Mouse (Mus musculus) kidney, postnatal 4 days (tissue): Measurements from ENCODE around the gene Tekt5.

ENCODE experiments used
- DNase-seq, 2 experiments: peaks; one replicate each; pipeline ENCODE4 v3.0.0; 2021; ENCODE audit warnings: mixed read lengths in 2 of 2

The Tekt5 gene

DNA sequence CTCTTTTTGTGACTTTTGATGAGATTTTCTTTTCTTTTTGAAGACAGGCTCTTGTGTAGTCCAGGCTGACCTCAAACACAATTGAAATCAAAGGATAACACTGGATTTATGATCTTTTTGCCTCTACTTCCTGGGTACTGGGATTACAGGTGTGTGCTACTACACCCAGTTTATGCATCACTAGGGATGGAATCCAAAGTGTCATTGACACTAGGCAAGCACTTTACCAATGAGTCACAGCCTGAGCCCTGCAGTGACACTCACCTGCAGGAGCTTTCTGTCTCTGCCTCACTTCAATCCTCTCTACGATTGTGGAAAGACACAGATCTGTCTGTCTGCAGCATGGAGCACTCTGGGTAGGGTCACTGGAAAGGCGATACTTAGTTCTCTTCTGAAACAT is 59.3 kb downstream of the Tekt5 start:
- DNase-seq: no peak

DNA sequence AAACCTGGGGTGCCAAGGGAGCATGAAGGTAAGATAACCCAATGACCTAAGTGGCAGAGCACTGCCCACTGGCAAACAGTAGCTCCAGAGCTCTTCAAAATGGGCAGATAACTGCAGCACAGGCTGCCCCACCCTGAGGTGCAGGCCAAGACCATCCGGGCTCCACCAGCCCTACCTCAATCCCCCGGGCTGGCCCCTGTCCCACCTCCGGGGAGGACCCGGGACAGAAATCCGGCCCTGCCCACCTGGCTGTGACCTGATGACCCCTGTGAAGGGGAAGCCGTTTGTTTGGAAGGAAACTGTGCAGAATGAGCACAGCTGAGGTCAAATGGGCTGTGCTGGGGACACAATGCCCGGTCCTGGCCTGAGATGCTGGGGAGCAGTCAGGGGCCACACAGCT is 62.6 kb downstream of the Tekt5 start:
- DNase-seq: no peak

DNA sequence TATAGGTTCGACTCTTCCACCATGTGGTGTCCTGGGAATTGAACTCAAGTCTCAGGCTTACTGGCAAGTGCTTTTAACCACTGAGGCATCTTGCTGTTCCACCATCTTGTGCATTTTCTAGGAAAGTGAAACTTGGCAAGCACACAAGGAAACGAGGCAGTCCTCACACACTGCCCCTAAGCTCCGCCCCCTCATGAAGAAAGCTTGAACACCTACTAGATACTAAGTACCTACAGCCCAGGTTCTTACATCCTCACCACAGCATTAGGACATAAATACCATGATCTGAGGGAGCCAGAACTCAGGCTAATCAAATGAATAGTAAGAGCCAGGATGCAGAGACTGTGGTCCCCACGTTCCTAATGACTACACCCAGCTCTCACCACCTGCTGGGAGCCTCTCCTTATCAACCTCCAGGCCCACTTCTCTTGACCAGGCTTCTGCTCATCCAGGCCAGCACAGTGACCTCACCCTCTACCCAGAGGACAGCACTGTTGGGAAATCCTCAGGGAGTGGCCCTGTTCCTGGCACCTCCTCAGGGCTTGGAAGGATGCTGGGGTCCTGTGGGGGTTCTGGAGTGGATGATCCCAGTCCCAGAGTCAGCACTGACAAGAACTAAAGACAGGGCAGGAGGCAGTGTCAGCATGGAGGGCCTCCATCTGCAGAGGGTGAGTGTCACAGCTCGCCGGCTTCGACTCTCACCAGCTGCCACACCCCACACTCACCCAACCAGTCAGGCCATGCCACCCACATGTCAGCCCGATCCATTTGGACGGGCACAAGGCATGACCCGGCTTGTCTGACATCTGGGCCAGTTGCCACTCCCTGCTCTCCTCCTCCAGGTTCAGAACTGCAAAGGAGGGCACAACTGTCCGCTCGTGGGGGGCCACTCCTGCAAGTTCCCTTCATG is 64.4 kb downstream of the Tekt5 start:
- DNase-seq: peak; percentile 19 to 50

DNA sequence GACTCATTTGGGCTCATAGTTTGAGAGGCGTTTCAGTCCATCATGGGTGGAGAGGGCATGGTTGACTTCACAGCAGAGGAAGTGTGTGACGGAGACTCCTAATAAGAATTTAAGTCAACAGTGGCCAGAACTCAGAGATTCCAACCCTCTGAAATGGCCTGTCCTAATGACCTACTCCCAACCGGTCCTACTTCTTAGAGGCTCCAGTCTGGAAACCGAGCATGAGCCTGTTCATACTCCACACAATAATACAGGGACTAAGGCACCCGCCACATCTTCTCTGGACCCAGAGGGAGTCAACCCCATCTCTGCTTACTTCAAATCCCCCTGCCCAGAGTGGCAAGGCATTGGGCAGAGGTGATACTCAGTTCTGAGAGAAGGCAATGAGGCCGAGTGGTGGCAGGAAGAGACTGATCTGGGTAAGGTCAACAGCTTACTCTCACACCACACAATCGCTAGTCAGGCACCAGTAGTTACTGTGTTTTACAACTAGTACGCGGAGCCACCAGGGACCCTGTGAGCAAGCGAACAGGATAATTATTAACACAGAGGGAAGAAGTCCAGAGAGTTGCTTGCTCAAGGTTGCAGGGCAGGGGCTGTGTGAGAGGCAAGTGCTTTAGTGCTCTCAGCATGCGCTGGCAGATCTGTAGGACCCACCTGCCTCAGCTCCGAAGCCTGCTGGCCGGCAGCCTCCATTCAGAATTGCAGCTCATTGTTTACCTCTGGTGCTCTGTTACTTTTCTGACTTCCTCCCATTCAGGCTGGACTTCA is 67.5 kb downstream of the Tekt5 start:
- peak; percentile 43 to 68 for DNase-seq

DNA sequence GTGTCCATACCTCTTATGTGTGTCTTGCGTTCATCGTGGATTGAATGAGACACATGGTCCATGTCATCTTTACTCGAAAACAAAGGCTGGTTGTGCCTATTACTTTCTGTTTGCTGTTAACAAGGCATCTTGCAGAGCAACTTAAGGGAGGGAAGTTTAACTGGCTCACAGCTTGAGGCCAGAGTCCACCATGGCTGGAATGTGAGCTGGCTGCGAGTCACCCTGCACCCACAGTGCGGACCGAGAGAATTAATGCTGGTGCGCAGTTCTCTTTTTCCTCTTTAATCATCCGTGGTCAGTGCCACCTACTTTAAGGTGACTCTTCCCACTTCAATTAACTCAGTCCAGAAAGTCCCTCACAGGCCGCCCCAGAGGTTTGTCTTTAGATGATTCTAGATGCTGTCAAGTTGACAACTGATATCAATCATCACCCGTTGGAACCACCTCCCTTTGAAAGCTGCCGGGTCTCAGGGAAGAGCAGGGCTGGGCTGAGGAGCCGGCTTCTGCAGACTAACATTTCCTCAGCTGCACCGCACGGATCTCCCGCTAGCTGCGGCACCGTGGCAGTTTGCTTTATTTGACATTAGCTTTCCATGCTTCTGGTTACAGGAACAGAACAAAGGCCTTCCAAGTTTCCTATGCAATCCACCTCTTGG is 75.2 kb downstream of the Tekt5 start:
- DNase-seq: peak; percentile 28 to 60

DNA sequence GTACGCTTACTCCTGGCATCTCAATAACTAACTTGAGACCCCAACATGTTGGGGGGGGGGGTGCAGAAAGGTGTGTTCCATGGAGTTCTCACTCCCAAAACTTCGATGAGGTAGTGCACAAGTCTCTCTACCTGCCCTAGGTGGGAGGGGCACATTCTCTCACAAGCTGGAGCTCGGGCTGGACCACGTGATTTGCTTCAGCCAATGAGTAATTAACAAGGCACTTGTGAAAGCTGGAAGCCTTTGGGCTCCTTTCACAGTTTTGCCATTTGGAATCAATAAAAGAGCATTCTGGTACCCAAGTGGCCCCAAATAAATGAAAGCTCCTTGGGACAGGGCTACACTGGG is 78.1 kb downstream of the Tekt5 start:
- no peak for DNase-seq

DNA sequence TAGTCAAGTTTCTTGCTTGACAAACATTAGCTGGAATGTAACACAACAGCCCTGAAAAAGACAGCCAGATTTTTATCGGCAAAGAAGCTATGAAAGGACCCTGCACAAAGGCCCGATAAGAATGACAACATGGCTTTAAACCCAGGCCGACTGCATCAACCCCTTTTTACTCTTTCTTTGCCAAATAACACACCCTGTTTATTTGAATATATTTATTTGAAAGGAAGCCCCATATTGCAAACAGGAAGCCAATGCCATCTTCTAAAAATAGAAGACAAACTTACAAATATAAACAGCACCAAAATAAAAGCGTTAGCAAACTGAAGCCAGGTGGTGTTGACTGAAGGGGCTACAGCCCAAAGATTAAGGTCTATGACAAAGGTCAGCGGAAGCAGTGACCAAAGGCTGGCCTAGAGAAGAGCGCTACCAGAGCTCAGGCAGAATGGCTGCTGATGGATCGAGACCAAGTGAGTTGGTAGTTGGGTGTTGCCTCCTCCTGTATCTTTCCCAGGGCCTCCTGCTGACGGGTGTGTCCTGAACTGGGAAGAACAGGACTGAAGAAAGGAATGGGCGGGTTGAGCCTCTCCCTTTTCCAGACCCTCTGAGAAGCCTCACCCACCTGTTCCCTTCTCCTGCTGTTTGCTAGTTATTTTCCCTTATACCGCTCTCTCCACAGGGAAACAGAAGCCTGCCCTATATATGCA is 78.6 kb downstream of the Tekt5 start:
- DNase-seq: no peak

DNA sequence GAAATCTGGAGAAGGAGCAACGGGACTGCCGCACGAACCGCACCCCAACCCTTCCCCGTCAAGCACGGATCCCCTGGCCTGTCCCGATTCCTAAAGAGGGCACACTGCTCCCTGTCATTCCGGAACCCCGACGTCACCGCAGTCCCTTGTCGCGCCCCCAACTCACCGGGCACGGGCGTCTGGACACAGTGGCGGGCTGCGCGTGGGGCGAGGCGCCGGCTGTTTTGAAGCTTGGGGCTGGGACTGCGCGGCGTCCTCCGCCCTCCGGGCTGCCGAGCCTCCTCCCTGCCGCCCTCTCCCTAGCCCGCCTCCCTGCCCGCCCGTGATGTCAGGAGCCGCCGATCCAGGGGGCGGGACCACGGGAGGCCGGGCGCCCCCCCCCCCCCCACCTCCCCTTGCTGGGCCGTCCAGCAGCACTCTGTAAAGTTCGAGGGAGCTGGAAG is 81.6 kb downstream of the Tekt5 start, which contains the start of gene Emp2:
TSS of gene Emp2 (minus strand) at position 323 of the 443 bp plus-strand sequence.
- DNase-seq: peak; percentile 77 to 84

DNA sequence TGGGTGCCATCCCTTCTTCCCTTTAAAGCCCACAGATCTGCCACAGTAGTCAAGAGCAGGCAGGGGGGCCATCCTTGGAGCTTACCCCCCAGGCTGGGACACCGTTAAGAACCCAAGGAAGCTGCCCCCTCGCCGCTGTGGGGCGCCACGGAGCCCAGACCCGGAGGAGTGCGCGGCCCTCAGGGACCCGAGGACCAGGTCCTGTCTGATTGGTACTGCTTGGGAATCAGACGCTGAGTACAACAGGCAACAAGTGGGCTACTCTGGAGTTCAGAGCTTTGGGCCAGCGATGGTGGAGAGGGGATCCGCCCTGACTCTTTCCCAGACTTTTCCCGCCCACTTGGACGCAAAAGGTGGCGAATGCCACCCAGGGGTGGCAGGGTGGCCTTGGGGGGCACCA is 82.1 kb downstream of the Tekt5 start:
- peak; percentile 20 to 55 for DNase-seq

DNA sequence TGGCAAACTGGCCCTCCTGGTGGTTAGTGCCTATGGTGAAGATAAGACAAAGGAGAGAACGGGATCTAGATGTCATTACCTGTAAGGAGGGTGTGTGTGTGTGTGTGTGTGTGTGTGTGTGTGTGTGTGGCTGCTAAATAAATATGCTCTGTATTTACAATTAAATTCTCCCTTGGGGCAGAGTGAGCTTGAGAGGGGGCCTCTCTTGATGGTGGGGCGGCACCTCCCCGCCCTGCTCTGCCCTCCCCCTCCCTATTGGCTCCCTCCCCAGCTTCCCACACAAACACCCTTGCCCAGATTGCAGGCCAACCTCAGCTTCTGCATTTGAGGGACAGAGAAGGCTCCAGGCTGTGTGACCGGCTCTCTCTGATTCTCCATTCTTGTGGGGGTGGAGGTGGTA is 83.3 kb downstream of the Tekt5 start:
- no peak for DNase-seq

DNA sequence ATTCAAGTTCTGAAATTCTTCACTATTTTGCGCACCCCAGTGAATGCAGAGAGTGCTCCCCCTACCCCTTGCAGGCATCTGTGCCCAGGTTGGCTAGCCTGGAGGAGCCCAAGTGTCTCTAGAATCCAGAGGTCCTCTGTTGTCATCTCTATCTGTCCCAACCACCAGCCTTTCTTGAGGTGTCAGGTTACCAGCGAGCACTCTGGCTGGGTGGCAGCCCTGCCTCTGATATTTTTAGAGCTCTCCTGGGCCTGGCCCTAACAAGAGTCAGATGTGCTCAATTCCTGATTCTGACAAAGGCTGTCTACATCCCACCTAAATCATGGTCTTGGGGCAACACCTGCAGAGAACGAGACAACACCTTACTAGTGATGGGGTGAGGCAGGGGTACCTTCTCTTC is 84.2 kb downstream of the Tekt5 start:
- DNase-seq: no peak

DNA sequence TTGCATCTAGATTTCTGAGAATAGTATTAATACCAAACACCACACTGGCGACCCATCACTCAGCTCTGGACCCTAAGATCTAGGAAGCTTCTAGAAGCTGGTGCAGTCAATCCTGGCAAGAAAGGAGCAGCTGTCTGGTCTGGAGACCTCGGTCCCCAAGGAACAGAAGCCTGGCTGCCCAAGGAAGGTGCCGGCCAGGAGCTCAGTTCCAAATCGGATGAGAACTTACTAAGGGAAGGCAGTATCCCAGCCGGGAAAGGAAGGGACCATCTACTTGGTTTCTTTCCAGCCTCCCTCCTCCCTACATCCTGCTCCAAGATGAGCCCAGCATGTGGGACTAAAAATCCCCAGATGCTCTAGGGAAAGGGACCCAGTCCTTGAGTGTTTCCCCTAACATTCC is 84.8 kb downstream of the Tekt5 start:
- DNase-seq: no peak
